Mouse (Mus musculus): Measurements from ENCODE around the gene Stx1a. TPM values are rescaled to one million over a fixed set of nuclear protein-coding genes. Genes with fewer than 3 reads are reported as not detected.

The Stx1a gene
- polyA plus RNA-seq, 2 experiments, result 11.4 to 39.2 TPM

DNA sequence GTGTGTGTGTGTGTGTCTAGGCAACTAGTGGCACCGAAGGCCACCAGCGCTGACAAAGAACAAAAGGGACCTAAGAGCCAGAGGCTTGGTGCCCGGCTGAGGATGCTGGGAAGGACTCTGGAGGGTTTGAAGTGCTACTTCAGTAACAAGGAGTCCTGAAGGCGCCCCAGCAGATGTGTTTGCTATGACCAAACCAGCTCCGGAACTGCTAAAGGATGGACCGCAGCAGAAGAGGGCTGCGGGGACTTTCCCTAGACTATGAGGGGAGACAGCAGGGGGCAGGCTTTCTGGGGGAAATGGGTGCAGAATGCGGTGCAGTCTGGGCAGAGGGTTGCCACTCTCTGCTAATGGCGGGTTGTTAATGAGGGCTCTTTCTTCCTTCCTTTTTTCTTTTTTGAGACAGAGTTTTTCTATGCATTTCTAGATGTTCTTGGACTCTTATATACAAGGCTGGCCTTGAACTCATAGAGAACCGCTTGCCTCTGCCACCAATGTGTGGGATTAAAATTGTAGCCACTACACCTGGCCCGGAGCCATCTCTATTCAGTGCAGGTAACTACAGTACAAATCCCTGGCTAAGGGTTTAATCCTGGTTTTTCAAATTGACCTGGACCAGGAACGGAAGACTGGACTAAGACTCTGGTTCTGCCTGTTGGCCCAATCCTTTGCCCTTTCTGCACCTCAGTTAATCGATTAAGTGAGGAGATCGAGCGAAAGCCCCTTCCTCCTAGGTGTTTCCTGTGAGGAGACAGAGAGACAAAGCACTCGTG, 15.3 kb upstream of the Stx1a start:
- Histone ChIP-seq H3K9me3 (ENCODE audit: control insufficient read depth, low read length) (no peaks in the 10 kb centered on the region), H3K4me1 (ENCODE audit: control insufficient read depth, insufficient read depth, low read length) (peaks cover 10% of the 10 kb centered on the region; the same call in 1 of the 2 replicates), H3K27ac (replicated peaks; ENCODE audit: low read depth, low read length) (peak overlapping the region; percentile 97), H3K36me3 (ENCODE audit: control insufficient read depth, insufficient read depth, low read length) (no peaks in the 10 kb centered on the region), H3K4me3 (replicated peaks; ENCODE audit: low read length) (peak overlapping the region; percentile 51), H3K9ac (ENCODE audit: low read depth, low read length, severe bottlenecking) (peak overlapping the region; percentile 62), H3K27me3 (ENCODE audit: control insufficient read depth, insufficient read depth, low read length) (no peaks in the 10 kb centered on the region), H3K4me2 (replicated peaks; ENCODE audit: low read depth, low read length, severe bottlenecking) (peak overlapping the region; percentile 70)
- 33% methylated on average over 16 of the region's 16 CpGs for WGBS
- TF ChIP-seq POLR2A (IDR thresholded peaks at IDR 0.05; ENCODE audit: borderline replicate concordance, extremely low read depth, insufficient read depth, insufficient read length), result no peak
- ATAC-seq (ENCODE audit: low FRiP score, low read depth) (no peak), DNase-seq (ENCODE audit: low spot score) (no peak)

DNA sequence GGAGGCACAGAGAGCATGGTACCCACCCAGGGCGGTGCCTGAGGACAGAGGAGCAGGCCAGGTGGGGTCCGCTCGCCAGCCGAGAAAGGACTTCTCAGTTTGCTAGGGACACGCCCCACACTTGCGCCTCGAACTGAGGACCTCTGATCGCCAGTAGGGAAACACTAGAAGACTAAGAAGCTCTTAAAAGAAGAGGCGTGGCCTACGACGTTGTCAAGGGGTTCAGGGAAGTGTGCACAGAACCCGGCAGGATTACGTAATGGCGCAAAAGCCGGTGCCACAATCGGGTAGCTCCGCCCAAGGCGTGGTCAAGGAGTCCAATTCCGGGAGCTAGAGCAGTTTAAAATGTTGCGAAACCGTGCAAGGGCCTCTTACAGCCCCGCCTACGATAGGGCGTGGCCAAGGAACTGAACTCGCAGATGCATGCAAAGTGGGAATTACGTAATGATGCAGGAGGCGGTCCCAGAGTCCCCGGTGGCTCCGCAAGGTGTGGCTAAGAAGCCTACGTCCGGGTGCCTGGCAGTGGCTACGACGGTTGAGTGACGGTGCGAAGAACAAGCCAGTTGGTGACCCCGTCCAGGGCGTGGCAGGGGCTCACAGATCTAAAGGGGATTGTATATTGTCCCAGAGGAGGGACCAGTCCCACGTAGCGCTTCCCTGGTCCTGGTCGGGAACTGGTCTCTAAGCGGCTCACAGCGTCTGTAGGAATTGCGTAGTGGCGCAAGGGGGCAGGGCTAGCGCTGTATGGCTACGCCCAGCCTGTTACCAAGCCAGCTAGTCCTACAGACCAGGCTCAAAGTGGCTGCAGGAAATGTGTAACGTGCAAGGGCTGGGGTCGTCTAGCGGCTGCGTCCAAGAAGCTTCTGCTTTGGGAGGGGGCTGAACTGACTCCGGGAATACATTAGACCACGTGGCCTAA, 14.4 kb upstream of the Stx1a start, which contains the start of gene Abhd11:
TSS of gene Abhd11 (plus strand) at position 482 of the 919 bp plus-strand sequence.
- peak within 1 kb of the TSS; percentile 51 for H3K4me3 ChIP-seq (replicated peaks; ENCODE audit: low read length)
- ATAC-seq (ENCODE audit: low FRiP score, low read depth), result peak; percentile 91
- H3K36me3 ChIP-seq (ENCODE audit: control insufficient read depth, insufficient read depth, low read length), result no peaks in the 10 kb centered on the region

DNA sequence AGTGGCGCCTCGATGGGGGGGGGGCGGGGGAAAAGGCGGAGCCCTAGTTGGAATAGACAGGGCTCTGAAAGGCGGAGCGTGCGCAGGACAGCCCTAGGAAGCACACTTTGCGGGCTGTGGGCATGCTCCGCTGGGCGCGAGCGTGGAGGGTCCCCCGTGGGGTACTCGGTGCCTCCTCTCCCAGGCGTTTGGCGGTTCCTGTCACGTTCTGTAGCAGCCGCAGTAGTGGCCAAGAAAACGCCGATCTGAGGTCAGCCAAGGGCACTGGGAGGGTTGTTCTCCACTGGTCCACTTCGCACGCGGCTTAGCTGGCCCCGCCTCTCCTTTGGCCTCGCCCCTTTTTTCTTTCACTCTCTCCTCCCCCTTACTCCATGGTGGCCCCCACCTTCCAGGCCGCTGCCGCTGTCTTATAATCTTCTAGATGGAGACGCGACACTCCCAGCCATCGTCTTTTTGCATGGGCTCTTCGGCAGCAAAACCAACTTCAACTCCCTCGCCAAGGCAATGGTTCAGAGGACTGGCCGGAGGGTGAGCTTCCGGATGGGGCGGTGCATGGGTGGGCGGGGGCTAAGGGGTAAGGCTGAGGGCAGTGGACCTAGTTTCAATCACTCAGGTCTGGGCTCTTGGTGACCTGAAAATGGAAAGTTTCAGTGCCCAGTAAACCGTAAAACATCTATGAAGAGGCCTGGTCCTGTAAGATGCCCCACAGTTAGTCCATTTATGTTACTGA, 13.5 kb upstream of the Stx1a start:
- WGBS, result under 1% methylated on average over 30 of the region's 37 CpGs
- H3K27me3 ChIP-seq (ENCODE audit: control insufficient read depth, insufficient read depth, low read length), result no peaks in the 10 kb centered on the region
- peak; percentile 80 for ATAC-seq (ENCODE audit: low FRiP score, low read depth)

More for the DNA sequence above, 14.4 kb upstream of the Stx1a start, which contains the start of gene Abhd11:
- H3K4me1 ChIP-seq (ENCODE audit: control insufficient read depth, insufficient read depth, low read length), result peaks cover 10% of the 10 kb centered on the region; the same call in 1 of the 2 replicates
- no peaks in the 10 kb centered on the region for H3K9me3 ChIP-seq (ENCODE audit: control insufficient read depth, low read length)
- no peaks in the 10 kb centered on the region for H3K27me3 ChIP-seq (ENCODE audit: control insufficient read depth, insufficient read depth, low read length)
- WGBS, result under 1% methylated on average over 52 of the region's 52 CpGs
- H3K27ac ChIP-seq (replicated peaks; ENCODE audit: low read depth, low read length), result peak within 1 kb of the TSS; percentile 97
- H3K9ac ChIP-seq (ENCODE audit: low read depth, low read length, severe bottlenecking), result peak within 1 kb of the TSS; percentile 62
- peak within 1 kb of the TSS; percentile 70 for H3K4me2 ChIP-seq (replicated peaks; ENCODE audit: low read depth, low read length, severe bottlenecking)
- TF ChIP-seq POLR2A (IDR thresholded peaks at IDR 0.05; ENCODE audit: borderline replicate concordance, extremely low read depth, insufficient read depth, insufficient read length), result peak; percentile 62; the same call in 1 of the 2 replicates
- DNase-seq (ENCODE audit: low spot score), result peak; percentile 100

DNA sequence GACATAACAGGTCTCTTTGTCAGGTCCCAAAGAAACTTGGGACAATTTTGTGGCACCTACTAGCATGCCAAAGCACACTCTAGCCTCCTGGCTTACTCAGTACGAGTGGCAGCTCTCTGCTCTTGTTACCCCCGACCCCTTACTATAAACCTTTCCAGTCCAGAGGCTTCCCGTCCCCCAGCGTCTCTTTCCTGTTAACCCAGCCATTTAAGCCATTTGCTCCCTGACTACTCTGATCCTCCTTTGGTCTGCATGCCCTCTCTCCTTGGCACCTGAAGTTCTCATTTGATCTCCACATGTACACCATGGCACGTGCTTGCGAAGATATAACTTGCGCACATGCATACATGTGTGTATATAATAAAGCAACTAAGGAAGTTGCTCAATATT, 13.0 kb upstream of the Stx1a start:
- DNase-seq (ENCODE audit: low spot score), result no peak
- WGBS, result 48% methylated on average over 7 of the region's 7 CpGs
- ATAC-seq (ENCODE audit: low FRiP score, low read depth), result no peak
- H3K27me3 ChIP-seq (ENCODE audit: control insufficient read depth, insufficient read depth, low read length), result no peaks in the 10 kb centered on the region
- H3K4me2 ChIP-seq (replicated peaks; ENCODE audit: low read depth, low read length, severe bottlenecking), result peak overlapping the region; percentile 70
- peak overlapping the region; percentile 51 for H3K4me3 ChIP-seq (replicated peaks; ENCODE audit: low read length)
- peak overlapping the region; percentile 62 for H3K9ac ChIP-seq (ENCODE audit: low read depth, low read length, severe bottlenecking)
- H3K27ac ChIP-seq (replicated peaks; ENCODE audit: low read depth, low read length), result no peak overlapping the region
- TF ChIP-seq POLR2A (IDR thresholded peaks at IDR 0.05; ENCODE audit: borderline replicate concordance, extremely low read depth, insufficient read depth, insufficient read length), result no peak
- no peaks in the 10 kb centered on the region for H3K9me3 ChIP-seq (ENCODE audit: control insufficient read depth, low read length)
- no peaks in the 10 kb centered on the region for H3K36me3 ChIP-seq (ENCODE audit: control insufficient read depth, insufficient read depth, low read length)
- H3K4me1 ChIP-seq (ENCODE audit: control insufficient read depth, insufficient read depth, low read length), result peaks cover 10% of the 10 kb centered on the region; the same call in 1 of the 2 replicates

More for the DNA sequence above, 13.5 kb upstream of the Stx1a start:
- Histone ChIP-seq H3K4me3 (replicated peaks; ENCODE audit: low read length) (peak overlapping the region; percentile 51), H3K9ac (ENCODE audit: low read depth, low read length, severe bottlenecking) (peak overlapping the region; percentile 62), H3K4me2 (replicated peaks; ENCODE audit: low read depth, low read length, severe bottlenecking) (peak overlapping the region; percentile 70), H3K36me3 (ENCODE audit: control insufficient read depth, insufficient read depth, low read length) (no peaks in the 10 kb centered on the region), H3K4me1 (ENCODE audit: control insufficient read depth, insufficient read depth, low read length) (peaks cover 10% of the 10 kb centered on the region; the same call in 1 of the 2 replicates), H3K27ac (replicated peaks; ENCODE audit: low read depth, low read length) (peak overlapping the region; percentile 97), H3K9me3 (ENCODE audit: control insufficient read depth, low read length) (no peaks in the 10 kb centered on the region)
- TF ChIP-seq POLR2A (IDR thresholded peaks at IDR 0.05; ENCODE audit: borderline replicate concordance, extremely low read depth, insufficient read depth, insufficient read length), result peak; percentile 38; the same call in 1 of the 2 replicates
- DNase-seq (ENCODE audit: low spot score), result peak; percentile 90

All from limb, embryonic 14.5 days (tissue).